Mouse (Mus musculus): ENCODE data around the gene Brd3. TPM values are rescaled to one million over a fixed set of nuclear protein-coding genes. Genes with fewer than 3 reads are reported as not detected.
A peak's percentile ranks its signal among the peaks of the same experiment; 100 is the strongest.
"Not testable (repeated sequence)": the region's sequence is repeated elsewhere in the genome, so short reads cannot be mapped to it uniquely, and the experiment has no call there.

The Brd3 gene
- polyA plus RNA-seq, 1 experiment from 2014 or later: 134 TPM

DNA sequence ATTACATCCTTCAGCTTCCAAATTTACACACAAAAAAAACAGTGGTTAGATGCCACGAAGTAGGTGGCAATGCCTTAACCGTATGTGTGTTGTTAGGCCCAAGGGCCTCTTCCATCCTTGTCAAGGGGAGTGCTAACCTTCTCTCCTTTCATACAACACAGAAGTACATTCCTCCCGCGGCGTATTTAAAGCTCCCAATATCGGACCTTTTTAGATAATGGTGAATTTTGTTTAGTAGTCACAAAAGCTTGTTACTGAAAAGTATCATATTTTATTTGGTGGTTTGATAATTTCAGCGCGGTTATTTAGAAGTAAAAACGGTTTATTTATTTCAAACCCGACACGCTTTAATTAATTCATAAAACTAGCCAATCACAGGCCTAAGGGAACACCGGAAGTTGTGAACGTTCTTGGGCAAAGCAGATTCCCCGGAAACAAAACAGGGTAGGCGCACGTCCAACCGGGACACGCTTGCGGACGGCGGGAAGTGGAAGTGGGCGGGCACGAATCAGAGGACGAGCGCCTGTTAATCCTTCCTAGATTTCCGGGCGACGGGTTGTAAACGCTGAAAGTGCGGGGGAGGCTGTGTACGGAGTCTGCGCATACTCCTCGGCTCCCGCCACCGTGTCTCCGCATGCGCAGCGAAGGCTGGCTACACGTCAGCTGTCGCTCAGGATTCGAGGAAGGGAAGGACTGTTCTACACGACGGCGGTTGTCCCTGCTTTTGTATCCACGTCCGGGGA lies 32.5 kb upstream of the Brd3 start:
- Histone ChIP-seq H3K4me1 (peaks cover 13% of the 10 kb centered on the region), H3K9me3 (replicated peaks) (no peaks in the 10 kb centered on the region), H3K4me2 (replicated peaks) (peak overlapping the region; percentile 75), H3K27ac (peak overlapping the region; percentile 88), H3K9ac (peak overlapping the region; percentile 55), H3K36me3 (peaks cover 27% of the 10 kb centered on the region), H3K4me3 (peak overlapping the region; percentile 45), H3K27me3 (no peaks in the 10 kb centered on the region)
- under 1% methylated on average over 46 of the region's 46 CpGs for WGBS
- ATAC-seq (ENCODE audit: low FRiP score): peak; percentile 99

DNA sequence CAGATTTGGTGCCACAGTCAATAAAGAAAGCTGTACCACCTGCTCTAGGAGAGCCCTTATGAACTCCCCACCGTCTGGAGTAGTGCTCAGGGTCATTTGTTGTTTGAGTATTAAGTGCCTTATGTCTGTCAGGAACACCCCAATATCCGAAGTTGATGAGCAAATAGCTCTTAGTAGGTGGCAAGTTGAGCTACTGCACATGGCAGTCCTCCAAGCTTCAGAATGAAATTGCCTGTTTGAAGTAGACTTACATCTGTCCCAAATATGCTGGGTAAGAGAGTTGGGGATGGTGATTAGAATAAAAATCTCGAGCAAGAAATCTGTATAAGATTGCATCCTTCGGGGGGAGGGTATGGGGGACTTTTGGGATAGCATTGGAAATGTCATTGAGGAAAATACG lies 31.9 kb upstream of the Brd3 start:
- 25% methylated on average over 5 of the region's 5 CpGs for WGBS
- Histone ChIP-seq H3K4me3 (no peak overlapping the region; the same call in 1 of the 2 replicates), H3K27me3 (no peaks in the 10 kb centered on the region), H3K4me2 (replicated peaks) (peak overlapping the region; percentile 75), H3K4me1 (peaks cover 13% of the 10 kb centered on the region), H3K9ac (no peak overlapping the region), H3K36me3 (peaks cover 33% of the 10 kb centered on the region), H3K27ac (peak overlapping the region; percentile 62), H3K9me3 (replicated peaks) (no peaks in the 10 kb centered on the region)
- no peak; the same call in 1 of the 2 replicates for ATAC-seq (ENCODE audit: low FRiP score)

DNA sequence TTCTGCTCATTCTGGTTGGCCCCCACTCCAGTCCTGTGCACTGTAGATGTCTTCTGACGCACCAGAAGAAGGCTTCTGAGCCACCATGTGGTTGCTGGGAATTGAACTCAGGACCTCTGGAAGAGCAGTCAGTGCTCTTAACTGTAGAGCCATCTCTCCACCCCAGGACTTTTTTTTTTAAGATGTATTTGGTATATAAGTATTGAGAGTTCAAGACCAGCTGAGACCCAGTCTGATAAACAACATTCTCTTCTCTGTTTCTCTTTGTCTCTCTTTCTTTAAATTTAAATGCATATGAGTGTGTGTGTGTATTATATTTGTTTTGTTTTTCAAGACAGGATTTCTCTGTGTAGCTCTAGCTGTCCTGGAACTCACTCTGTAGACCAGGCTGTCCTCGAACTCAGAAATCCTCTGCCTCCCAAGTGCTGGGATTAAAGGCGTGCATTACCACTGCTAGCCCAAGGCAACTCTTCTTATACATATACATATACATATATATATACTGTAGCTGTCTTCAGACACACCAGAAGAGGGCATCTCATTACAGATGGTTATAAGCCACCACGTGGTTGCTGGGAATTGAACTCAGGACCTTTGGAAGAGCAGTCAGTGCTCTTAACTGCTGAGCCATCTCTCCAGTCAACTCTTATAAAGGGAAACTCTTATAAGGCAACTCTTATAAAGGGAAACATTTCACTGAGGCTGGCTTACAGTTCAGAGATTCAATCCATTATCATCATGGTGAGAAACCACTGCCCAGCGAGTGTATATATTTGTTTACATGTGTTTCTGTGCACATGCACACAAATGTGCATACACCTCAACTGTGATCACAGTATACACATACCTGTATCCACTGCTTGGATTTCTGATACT lies 31.2 kb upstream of the Brd3 start:
- H3K9me3 ChIP-seq (replicated peaks); H3K9ac ChIP-seq; H3K27me3 ChIP-seq; ATAC-seq (ENCODE audit: low FRiP score); H3K4me3 ChIP-seq: not testable (repeated sequence)
- Histone ChIP-seq H3K4me1 (peaks cover 13% of the 10 kb centered on the region), H3K4me2 (replicated peaks) (peak overlapping the region; percentile 75), H3K36me3 (peaks cover 39% of the 10 kb centered on the region), H3K27ac (peak overlapping the region; percentile 62)
- 67% methylated on average over 5 of the region's 5 CpGs for WGBS

- H3K4me3 ChIP-seq: no peak overlapping the region
- no peaks in the 10 kb centered on the region for H3K9me3 ChIP-seq (replicated peaks)
- no peak for ATAC-seq (ENCODE audit: low FRiP score)
- no peak overlapping the region for H3K9ac ChIP-seq
- no peak overlapping the region for H3K27ac ChIP-seq
- 94% methylated on average over 3 of the region's 3 CpGs for WGBS
- peaks cover 37% of the 10 kb centered on the region for H3K36me3 ChIP-seq
- H3K27me3 ChIP-seq: no peaks in the 10 kb centered on the region
- H3K4me2 ChIP-seq (replicated peaks): no peak overlapping the region
- H3K4me1 ChIP-seq: peaks cover 29% of the 10 kb centered on the region
Measured at GRCm38 (mm10) chr2:27518283-27518682, 10.8 kb upstream of the Brd3 start.

DNA sequence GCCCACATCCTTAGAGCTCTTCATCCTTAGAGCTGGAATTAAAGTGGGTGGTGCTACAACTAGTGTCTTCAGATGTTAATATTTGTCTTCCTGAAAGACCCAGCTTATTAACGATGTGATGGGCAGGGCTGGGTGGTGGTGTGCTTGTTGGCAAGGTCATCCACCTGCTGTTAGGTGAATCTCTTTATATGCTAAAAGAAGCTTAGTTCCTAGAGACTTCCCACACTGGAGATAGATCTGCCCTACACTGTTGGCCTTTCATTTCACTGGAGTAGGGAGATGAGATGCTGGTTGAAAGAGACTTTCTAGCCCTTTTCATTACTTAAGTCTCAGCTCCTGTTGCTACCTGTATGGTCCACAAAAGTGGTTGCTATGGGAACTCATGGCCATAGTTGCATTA lies 8.8 kb upstream of the Brd3 start:
- no peak for ATAC-seq (ENCODE audit: low FRiP score)
- peak overlapping the region; percentile 97 for H3K4me2 ChIP-seq (replicated peaks)
- peak overlapping the region; percentile 89 for H3K4me3 ChIP-seq
- 16% methylated on average over 1 of the region's 1 CpGs for WGBS
- H3K27ac ChIP-seq: no peak overlapping the region
- peaks cover 29% of the 10 kb centered on the region for H3K4me1 ChIP-seq
- peak overlapping the region; percentile 91 for H3K9ac ChIP-seq
- H3K27me3 ChIP-seq: no peaks in the 10 kb centered on the region
- peaks cover 24% of the 10 kb centered on the region for H3K36me3 ChIP-seq
- H3K9me3 ChIP-seq (replicated peaks): no peaks in the 10 kb centered on the region

DNA sequence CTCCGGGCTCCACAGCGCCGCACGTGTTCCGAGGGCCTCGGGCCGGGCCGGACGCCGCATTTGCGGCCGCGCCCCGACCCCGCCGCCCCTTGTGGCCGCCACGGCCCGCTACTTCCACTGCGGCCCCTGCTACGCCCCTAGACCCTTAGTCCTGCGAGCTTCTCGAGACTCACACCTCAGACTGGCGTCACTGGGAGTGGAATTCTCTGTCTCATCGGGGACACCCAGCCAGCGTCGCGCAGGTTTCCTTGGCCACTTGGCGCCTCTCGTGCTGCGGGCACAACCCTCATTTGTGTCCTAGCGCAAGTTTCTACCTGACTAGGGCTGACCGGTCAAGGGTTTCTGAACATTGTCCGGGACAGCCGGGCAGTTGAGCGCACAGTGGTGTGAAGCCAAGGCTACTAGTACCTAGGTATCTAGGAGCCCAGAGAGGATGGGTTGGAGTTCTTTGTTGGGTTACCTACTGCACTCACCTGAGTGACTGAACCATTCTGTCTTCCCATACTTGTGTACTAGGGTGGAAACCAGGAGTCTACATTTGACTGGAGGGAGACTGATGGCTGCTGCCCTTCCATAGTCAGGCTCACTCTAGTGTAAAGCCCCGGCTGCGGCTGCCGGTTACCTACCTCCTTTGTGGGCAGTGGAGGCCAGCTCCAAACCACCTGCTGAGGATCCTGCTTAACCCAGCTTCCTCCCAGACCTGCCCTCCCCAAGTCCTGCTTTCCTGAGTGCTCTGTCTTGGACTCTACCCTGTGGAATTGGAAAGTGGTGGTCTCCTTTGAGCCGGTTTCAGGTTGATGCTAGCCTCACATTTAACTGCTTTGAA lies 8.1 kb upstream of the Brd3 start:
- Histone ChIP-seq H3K4me1 (peaks cover 29% of the 10 kb centered on the region), H3K4me3 (peak overlapping the region; percentile 89), H3K9ac (peak overlapping the region; percentile 91), H3K27ac (peak overlapping the region; percentile 84), H3K4me2 (replicated peaks) (peak overlapping the region; percentile 97), H3K27me3 (no peaks in the 10 kb centered on the region), H3K9me3 (replicated peaks) (no peaks in the 10 kb centered on the region), H3K36me3 (peaks cover 16% of the 10 kb centered on the region)
- peak; percentile 69 for ATAC-seq (ENCODE audit: low FRiP score)
- 1% methylated on average over 34 of the region's 40 CpGs for WGBS

GRCm38 (mm10) chr2:27514639-27515328 lies 7.3 kb upstream of the Brd3 start, which contains the start of gene Wdr5:
Gene Wdr5 (plus strand): TSS chr2:27515157.
- no peaks in the 10 kb centered on the region for H3K9me3 ChIP-seq (replicated peaks)
- peaks cover 8% of the 10 kb centered on the region for H3K36me3 ChIP-seq
- peak; percentile 90 for ATAC-seq (ENCODE audit: low FRiP score)
- H3K4me3 ChIP-seq: peak within 1 kb of the TSS; percentile 89
- peak within 1 kb of the TSS; percentile 84 for H3K27ac ChIP-seq
- H3K4me2 ChIP-seq (replicated peaks): peak within 1 kb of the TSS; percentile 97
- H3K4me1 ChIP-seq: peaks cover 29% of the 10 kb centered on the region
- H3K27me3 ChIP-seq: no peaks in the 10 kb centered on the region
- under 1% methylated on average over 57 of the region's 57 CpGs for WGBS
- H3K9ac ChIP-seq: peak within 1 kb of the TSS; percentile 91

GRCm38 (mm10) chr2:27513861-27514260 lies 6.4 kb upstream of the Brd3 start:
- no peaks in the 10 kb centered on the region for H3K9me3 ChIP-seq (replicated peaks)
- H3K4me2 ChIP-seq (replicated peaks): peak overlapping the region; percentile 97
- no peaks in the 10 kb centered on the region for H3K36me3 ChIP-seq
- H3K27ac ChIP-seq: peak overlapping the region; percentile 84; the same call in 1 of the 2 replicates
- H3K9ac ChIP-seq: peak overlapping the region; percentile 67; the same call in 1 of the 2 replicates
- H3K27me3 ChIP-seq: no peaks in the 10 kb centered on the region
- no peak for ATAC-seq (ENCODE audit: low FRiP score)
- WGBS: 80% methylated on average over 5 of the region's 5 CpGs
- peak overlapping the region; percentile 89; the same call in 1 of the 2 replicates for H3K4me3 ChIP-seq
- peaks cover 29% of the 10 kb centered on the region for H3K4me1 ChIP-seq

DNA sequence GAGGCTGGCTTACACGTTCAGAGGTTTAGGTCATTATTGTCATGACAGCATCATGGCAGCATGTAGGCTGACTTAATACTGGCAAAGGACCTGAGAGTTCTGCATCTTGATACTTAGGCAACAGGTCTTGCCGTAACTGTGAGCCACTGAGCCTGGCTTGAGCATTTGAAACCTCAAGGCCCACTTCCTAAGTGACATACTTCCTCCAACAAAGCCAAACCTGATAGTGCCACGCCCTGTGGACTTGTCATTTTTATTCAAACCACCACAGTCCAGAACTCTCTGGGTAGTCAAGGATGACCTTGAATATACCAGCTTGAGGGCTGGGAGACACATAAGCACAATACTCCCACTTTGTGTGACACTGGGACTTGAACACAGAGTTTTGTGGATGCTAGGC lies 5.4 kb upstream of the Brd3 start:
- 98% methylated on average over 3 of the region's 3 CpGs for WGBS
- Histone ChIP-seq H3K4me1 (peaks cover 29% of the 10 kb centered on the region), H3K36me3 (no peaks in the 10 kb centered on the region), H3K9ac (no peak overlapping the region), H3K4me3 (no peak overlapping the region), H3K27me3 (no peaks in the 10 kb centered on the region), H3K27ac (no peak overlapping the region), H3K9me3 (replicated peaks) (no peaks in the 10 kb centered on the region), H3K4me2 (replicated peaks) (no peak overlapping the region)
- no peak for ATAC-seq (ENCODE audit: low FRiP score)

DNA sequence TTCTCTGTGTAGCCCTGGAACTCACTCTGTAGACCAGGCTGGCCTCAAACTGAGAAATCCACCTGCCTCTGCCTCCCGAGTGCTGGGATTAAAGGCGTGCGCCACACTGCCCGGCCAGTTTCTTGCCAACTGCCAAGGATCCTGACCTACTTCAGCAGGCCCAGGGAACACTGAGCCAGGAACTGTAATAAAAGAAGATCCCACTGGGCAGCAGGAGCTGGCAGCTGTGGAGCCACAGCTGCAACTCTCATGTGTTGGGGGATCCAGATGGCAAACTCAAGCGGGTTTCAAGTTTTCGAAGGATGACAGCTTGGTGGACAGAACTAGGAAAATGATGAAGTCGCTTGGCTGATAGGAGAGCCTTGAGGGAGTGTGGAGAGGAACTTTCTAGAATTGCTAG lies 3.2 kb upstream of the Brd3 start:
- H3K4me1 ChIP-seq: peaks cover 11% of the 10 kb centered on the region
- no peak overlapping the region for H3K9ac ChIP-seq
- 91% methylated on average over 7 of the region's 7 CpGs for WGBS
- no peak overlapping the region for H3K4me3 ChIP-seq
- H3K9me3 ChIP-seq (replicated peaks): no peaks in the 10 kb centered on the region
- no peak for ATAC-seq (ENCODE audit: low FRiP score)
- H3K36me3 ChIP-seq: no peaks in the 10 kb centered on the region
- no peak overlapping the region for H3K4me2 ChIP-seq (replicated peaks)
- H3K27me3 ChIP-seq: no peaks in the 10 kb centered on the region
- no peak overlapping the region for H3K27ac ChIP-seq

DNA sequence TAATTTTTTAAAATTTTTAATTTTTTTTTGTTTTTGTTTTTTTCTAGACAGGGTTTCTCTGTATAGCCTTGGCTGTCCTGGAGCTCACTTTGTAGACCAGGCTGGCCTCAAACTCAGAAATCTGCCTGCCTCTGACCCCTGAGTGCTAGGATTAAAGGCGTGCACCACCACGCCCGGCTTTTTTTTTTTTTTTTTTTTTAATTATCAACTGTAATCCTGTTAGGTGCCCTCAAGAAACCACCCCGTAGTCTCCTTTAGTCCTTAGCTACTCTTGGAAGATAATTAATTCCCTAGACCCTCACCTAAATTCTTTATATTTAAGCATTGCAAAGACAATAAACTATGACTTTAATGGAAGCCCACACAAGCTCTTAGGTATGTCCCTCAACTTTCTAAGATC lies 804 bp downstream of the Brd3 start:
- WGBS: 92% methylated on average over 3 of the region's 4 CpGs
- not testable (repeated sequence) for H3K9ac ChIP-seq; H3K9me3 ChIP-seq (replicated peaks); H3K4me2 ChIP-seq (replicated peaks); H3K36me3 ChIP-seq; H3K4me1 ChIP-seq; H3K27me3 ChIP-seq; H3K4me3 ChIP-seq; ATAC-seq (ENCODE audit: low FRiP score); H3K27ac ChIP-seq

All from hindbrain, embryonic 12.5 days (tissue).